Mouse (Mus musculus): ENCODE measurements around the gene Scgb1b30. TPM values are rescaled to one million over a fixed set of nuclear protein-coding genes. Genes with fewer than 3 reads are reported as not detected.

The Scgb1b30 gene
- total and polyA plus RNA-seq, 3 experiments, result not detected

DNA sequence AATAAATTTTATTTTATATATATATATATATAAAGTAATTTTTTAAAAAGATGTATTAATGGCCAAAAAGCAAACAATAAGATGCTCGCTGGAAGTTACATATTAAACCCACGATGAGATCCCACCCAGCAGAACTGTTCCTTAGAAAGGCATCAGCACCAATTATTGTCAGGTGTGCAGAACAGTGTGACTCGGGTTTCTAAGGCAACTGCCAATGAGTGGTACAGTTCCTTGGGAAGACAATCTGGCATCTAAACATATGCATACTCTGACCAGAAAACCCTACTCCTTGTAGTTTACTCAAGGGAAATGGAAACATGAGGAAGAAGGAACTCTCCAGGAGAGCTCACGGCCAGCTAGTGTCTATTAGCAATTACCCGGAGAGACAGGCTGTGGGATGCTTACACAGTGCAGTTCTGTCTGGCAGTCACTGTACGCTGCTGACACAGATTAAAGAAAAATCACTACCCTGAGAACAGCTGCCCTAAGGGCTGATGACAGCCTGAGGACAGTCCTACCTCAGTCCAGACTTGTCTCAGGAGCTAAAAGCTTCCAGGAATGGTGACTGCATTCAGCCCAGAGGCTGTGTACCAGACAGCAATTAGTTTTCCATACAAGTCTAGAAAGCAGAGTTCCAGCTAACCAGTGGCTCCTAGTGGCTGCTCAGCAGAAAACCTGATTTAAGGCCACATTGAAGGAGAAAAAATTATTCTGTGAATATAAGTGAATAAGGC, 27.9 kb downstream of the Scgb1b30 start:
- Histone ChIP-seq H3K36me3 (replicated peaks) (no peaks in the 10 kb centered on the region), H3K4me1 (ENCODE audit: insufficient read depth, low read depth, low read length) (no peaks in the 10 kb centered on the region), H3K4me3 (ENCODE audit: low read depth, low read length) (no peak overlapping the region), H3K9me3 (replicated peaks) (no peaks in the 10 kb centered on the region; the same call in 1 of the 2 replicates), H3K27me3 (ENCODE audit: insufficient read depth, low read length) (peaks cover 5% of the 10 kb centered on the region)
- TF ChIP-seq POLR2AphosphoS5 (IDR thresholded peaks at IDR 0.05; ENCODE audit: insufficient replicate concordance, low read depth, low read length) (no peak), GATA2 (IDR thresholded peaks at IDR 0.05; ENCODE audit: borderline replicate concordance, low read depth, low read length) (no peak), TAL1 (conservative IDR thresholded peaks at IDR 0.05; ENCODE audit: low read depth, low read length) (no peak), CTCF (IDR thresholded peaks at IDR 0.05; ENCODE audit: low read depth, low read length) (no peak)
- DNase-seq (ENCODE audit: low spot score) (no peak), ATAC-seq (ENCODE audit: extremely low read depth, insufficient number of reproducible peaks, low FRiP score, poor library complexity, severe bottlenecking) (no peak)

DNA sequence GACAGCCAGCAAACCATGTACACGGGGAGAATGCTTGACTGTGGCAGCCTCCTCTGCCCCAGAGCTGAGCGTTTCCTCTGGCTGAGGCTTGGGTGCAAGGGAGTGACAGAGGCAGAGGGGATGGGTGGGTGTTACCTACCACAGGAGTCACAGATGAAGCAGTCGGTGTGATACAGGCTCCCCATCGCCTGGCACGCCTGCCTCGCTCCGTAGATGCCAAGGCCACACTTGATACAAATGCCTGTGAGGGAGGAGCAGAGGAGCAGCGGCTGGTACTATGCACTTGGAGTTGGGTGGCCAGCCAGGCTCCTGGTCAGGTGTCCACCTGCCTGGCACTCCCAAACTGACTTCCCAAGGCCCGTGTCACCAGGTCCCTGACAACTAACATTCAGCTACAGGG, 30.1 kb downstream of the Scgb1b30 start:
- no peaks in the 10 kb centered on the region for H3K36me3 ChIP-seq (replicated peaks)
- H3K27me3 ChIP-seq (ENCODE audit: insufficient read depth, low read length), result peaks cover 6% of the 10 kb centered on the region
- H3K4me3 ChIP-seq (ENCODE audit: low read depth, low read length), result no peak overlapping the region
- TF ChIP-seq GATA1 (IDR thresholded peaks at IDR 0.05; ENCODE audit: borderline replicate concordance, low read length) (no peak), CTCF (IDR thresholded peaks at IDR 0.05; ENCODE audit: low read depth, low read length) (no peak), GATA2 (IDR thresholded peaks at IDR 0.05; ENCODE audit: borderline replicate concordance, low read depth, low read length) (no peak), TAL1 (conservative IDR thresholded peaks at IDR 0.05; ENCODE audit: low read depth, low read length) (no peak), POLR2AphosphoS5 (IDR thresholded peaks at IDR 0.05; ENCODE audit: insufficient replicate concordance, low read depth, low read length) (no peak)
- 0 out of 2 replicates have a peak, but pooled peaks cover 2% of the 10 kb centered on the region for H3K4me1 ChIP-seq (ENCODE audit: insufficient read depth, low read depth, low read length)
- H3K9me3 ChIP-seq (replicated peaks), result no peaks in the 10 kb centered on the region; the same call in 1 of the 2 replicates
- DNase-seq (ENCODE audit: low spot score), result no peak
- ATAC-seq (ENCODE audit: extremely low read depth, insufficient number of reproducible peaks, low FRiP score, poor library complexity, severe bottlenecking), result no peak

DNA sequence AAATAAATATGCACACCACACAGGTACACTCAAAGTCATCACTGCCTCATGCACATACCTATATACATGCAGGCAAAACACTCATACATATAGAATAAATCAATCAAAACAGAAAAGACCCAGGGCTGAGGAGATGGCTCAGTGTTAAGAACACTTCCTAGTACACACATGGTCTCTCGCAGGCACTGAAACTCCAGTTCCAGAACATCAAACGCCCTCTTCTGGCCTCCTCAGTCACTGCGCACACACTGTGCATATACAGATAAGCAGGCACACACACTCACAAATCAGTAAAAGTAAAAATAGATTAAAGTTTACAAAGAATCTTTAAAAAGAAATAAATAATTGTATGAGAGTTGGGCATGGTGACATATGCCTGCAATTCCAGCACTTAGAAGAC, 31.1 kb downstream of the Scgb1b30 start:
- DNase-seq (ENCODE audit: low spot score) (no peak), ATAC-seq (ENCODE audit: extremely low read depth, insufficient number of reproducible peaks, low FRiP score, poor library complexity, severe bottlenecking) (no peak)
- H3K4me3 ChIP-seq (ENCODE audit: low read depth, low read length), result no peak overlapping the region
- no peaks in the 10 kb centered on the region; the same call in 1 of the 2 replicates for H3K9me3 ChIP-seq (replicated peaks)
- TF ChIP-seq POLR2AphosphoS5 (IDR thresholded peaks at IDR 0.05; ENCODE audit: insufficient replicate concordance, low read depth, low read length), result no peak
- no peak for TF ChIP-seq TAL1 (conservative IDR thresholded peaks at IDR 0.05; ENCODE audit: low read depth, low read length)
- no peak for TF ChIP-seq GATA2 (IDR thresholded peaks at IDR 0.05; ENCODE audit: borderline replicate concordance, low read depth, low read length)
- peaks cover 11% of the 10 kb centered on the region for H3K27me3 ChIP-seq (ENCODE audit: insufficient read depth, low read length)
- no peaks in the 10 kb centered on the region for H3K36me3 ChIP-seq (replicated peaks)
- 0 out of 2 replicates have a peak, but pooled peaks cover 3% of the 10 kb centered on the region for H3K4me1 ChIP-seq (ENCODE audit: insufficient read depth, low read depth, low read length)

DNA sequence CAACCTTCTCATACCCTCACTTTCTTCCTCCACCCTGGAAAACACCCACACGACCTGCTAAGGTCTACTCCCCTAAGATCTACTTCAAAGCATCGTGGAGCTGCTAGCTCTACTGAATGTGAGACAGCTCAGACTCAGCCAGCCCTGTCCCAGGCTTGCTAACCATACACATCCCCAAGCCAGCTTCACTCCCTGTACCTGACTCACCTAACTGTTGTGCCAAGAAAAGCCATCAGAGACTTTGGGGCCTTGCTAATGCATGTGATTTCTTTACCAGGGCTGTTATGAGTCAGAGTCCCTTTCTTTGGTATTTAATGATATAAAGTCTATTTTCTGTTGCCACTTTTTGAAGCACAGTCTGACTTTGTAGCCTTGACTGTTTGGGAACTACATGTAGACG, 35.9 kb downstream of the Scgb1b30 start:
- peaks cover 6% of the 10 kb centered on the region; the same call in 1 of the 2 replicates for H3K27me3 ChIP-seq (ENCODE audit: insufficient read depth, low read length)
- H3K36me3 ChIP-seq (replicated peaks), result no peaks in the 10 kb centered on the region
- peaks cover 12% of the 10 kb centered on the region for H3K9me3 ChIP-seq (replicated peaks)
- no peak overlapping the region for H3K4me3 ChIP-seq (ENCODE audit: low read depth, low read length)
- DNase-seq (ENCODE audit: low spot score) (no peak), ATAC-seq (ENCODE audit: extremely low read depth, insufficient number of reproducible peaks, low FRiP score, poor library complexity, severe bottlenecking) (no peak)
- H3K4me1 ChIP-seq (ENCODE audit: insufficient read depth, low read depth, low read length), result 0 out of 2 replicates have a peak, but pooled peaks cover 3% of the 10 kb centered on the region
- TF ChIP-seq POLR2AphosphoS5 (IDR thresholded peaks at IDR 0.05; ENCODE audit: insufficient replicate concordance, low read depth, low read length) (no peak), GATA2 (IDR thresholded peaks at IDR 0.05; ENCODE audit: borderline replicate concordance, low read depth, low read length) (no peak), TAL1 (conservative IDR thresholded peaks at IDR 0.05; ENCODE audit: low read depth, low read length) (no peak), GATA1 (IDR thresholded peaks at IDR 0.05; ENCODE audit: borderline replicate concordance, low read length) (no peak), CTCF (IDR thresholded peaks at IDR 0.05; ENCODE audit: low read depth, low read length) (no peak)

DNA sequence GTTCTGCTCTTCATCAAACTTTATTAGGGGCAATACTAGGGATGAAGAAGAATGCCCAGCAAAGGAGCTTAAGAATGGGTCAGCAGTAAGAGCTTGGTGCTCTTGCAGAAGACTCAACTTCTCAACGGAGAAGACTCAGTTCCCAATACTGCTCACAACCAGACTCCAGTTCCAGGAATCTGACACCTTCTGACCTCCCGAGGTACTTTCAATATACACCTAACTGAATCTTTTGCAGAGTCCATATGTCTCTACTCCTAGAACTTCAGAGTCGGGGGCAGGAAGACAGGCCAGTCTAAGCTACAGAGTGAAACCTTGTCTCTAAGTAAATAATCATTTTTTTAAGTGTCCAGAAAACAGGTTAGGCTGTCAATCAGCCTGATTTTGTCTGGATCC, 36.7 kb downstream of the Scgb1b30 start:
- Histone ChIP-seq H3K27me3 (ENCODE audit: insufficient read depth, low read length) (peaks cover 6% of the 10 kb centered on the region; the same call in 1 of the 2 replicates), H3K9me3 (replicated peaks) (peaks cover 12% of the 10 kb centered on the region), H3K36me3 (replicated peaks) (no peaks in the 10 kb centered on the region), H3K4me1 (ENCODE audit: insufficient read depth, low read depth, low read length) (0 out of 2 replicates have a peak, but pooled peaks cover 3% of the 10 kb centered on the region), H3K4me3 (ENCODE audit: low read depth, low read length) (no peak overlapping the region)
- TF ChIP-seq GATA1 (IDR thresholded peaks at IDR 0.05; ENCODE audit: borderline replicate concordance, low read length), result no peak
- no peak for TF ChIP-seq TAL1 (conservative IDR thresholded peaks at IDR 0.05; ENCODE audit: low read depth, low read length)
- TF ChIP-seq POLR2AphosphoS5 (IDR thresholded peaks at IDR 0.05; ENCODE audit: insufficient replicate concordance, low read depth, low read length), result no peak
- TF ChIP-seq GATA2 (IDR thresholded peaks at IDR 0.05; ENCODE audit: borderline replicate concordance, low read depth, low read length), result no peak
- no peak for TF ChIP-seq CTCF (IDR thresholded peaks at IDR 0.05; ENCODE audit: low read depth, low read length)
- no peak for DNase-seq (ENCODE audit: low spot score)
- no peak for ATAC-seq (ENCODE audit: extremely low read depth, insufficient number of reproducible peaks, low FRiP score, poor library complexity, severe bottlenecking)

DNA sequence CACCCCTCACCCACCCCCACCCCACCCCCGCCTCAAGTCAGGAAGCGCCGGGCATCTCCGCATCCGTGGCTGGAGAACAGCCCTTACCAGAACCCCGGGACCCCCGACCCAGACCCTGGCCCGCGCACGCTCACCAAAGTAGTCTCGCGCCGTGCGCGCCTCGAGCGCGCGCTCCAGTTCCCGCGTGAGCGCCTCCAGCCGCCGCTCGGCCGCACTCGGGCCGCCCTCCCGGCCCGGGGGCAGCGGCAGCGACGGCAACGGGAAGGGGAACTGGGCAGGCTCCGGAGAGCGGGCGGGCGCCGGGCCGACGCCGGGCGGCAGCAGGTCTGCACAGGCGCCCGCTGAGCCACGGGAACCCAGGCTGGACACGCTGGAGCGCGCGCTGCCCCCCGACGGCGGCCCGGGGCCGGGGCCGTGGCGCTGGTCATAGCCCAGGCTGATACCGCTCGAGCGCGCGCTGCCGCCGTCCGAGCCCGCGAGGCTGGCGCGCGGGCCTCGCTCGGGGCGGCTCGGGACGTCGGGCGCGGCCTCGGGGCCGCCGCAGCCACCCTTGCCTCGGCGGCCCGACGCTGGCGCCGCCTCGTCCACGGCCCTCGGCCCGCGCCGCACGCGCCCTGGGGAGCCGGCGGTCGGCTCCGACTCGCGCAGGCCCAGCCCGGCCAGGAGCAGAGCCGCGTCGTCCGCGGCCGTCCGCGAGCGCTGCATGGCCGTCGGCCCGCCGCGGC, 37.3 kb downstream of the Scgb1b30 start:
- H3K36me3 ChIP-seq (replicated peaks), result no peaks in the 10 kb centered on the region
- 0 out of 2 replicates have a peak, but pooled peaks cover 3% of the 10 kb centered on the region for H3K4me1 ChIP-seq (ENCODE audit: insufficient read depth, low read depth, low read length)
- ATAC-seq (ENCODE audit: extremely low read depth, insufficient number of reproducible peaks, low FRiP score, poor library complexity, severe bottlenecking) (no peak), DNase-seq (ENCODE audit: low spot score) (no peak)
- TF ChIP-seq CTCF (IDR thresholded peaks at IDR 0.05; ENCODE audit: low read depth, low read length), result no peak
- no peak for TF ChIP-seq GATA1 (IDR thresholded peaks at IDR 0.05; ENCODE audit: borderline replicate concordance, low read length)
- TF ChIP-seq TAL1 (conservative IDR thresholded peaks at IDR 0.05; ENCODE audit: low read depth, low read length), result no peak
- TF ChIP-seq POLR2AphosphoS5 (IDR thresholded peaks at IDR 0.05; ENCODE audit: insufficient replicate concordance, low read depth, low read length), result no peak
- TF ChIP-seq GATA2 (IDR thresholded peaks at IDR 0.05; ENCODE audit: borderline replicate concordance, low read depth, low read length), result no peak
- H3K27me3 ChIP-seq (ENCODE audit: insufficient read depth, low read length), result peaks cover 6% of the 10 kb centered on the region; the same call in 1 of the 2 replicates
- peaks cover 12% of the 10 kb centered on the region for H3K9me3 ChIP-seq (replicated peaks)
- H3K4me3 ChIP-seq (ENCODE audit: low read depth, low read length), result no peak overlapping the region
